Comparison of ENCODE assay signal across 9 mouse cellular contexts in the genomic region with DNA sequence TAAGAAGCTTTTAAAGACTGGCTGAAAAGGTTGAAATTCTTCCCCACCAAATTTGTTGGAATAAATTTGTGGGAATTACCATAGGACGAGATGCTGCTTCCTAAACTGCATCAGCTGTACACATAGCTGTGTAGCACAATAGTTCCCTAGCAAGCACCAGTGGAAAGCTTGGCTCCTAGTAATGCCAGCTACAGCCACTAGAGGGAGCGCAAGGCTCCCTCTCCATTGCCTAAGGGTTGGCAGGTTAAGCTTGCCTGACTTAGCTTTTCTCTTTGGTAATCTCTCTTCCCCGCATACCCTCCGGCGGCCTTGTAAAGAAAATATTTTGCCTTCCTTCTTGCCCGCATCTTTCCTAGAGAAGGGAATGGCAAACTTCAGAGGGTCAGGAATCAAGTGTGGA.
DNase-seq lines count a peak whose midpoint lies in the region; ATAC-seq and TF ChIP-seq lines count a peak whose summit lies in the region.
"Had no signal": no experiment of that assay in that cellular context is flagged by ENCODE, and none has a peak within 500 bp of the region (broad histone marks: within the 10 kb centered on the region; RNA-seq: fewer than 3 reads in every experiment).

No protein-coding gene starts in this region.

- no peak overlapping the region for H3K27ac ChIP-seq in kidney, adult 2 months (ENCODE audit: insufficient read depth, low read depth, low read length)
- no peak overlapping the region for H3K27ac ChIP-seq in limb, embryonic 11.5 days (replicated peaks; ENCODE audit: low read depth, low read length)
- H3K27ac ChIP-seq in midbrain, postnatal 0 days (ENCODE audit: low read depth, low read length): no peak overlapping the region
- H3K27ac ChIP-seq: embryonic facial prominence, embryonic 15.5 days had no signal

- H3K4me2 ChIP-seq in limb, embryonic 11.5 days (ENCODE audit: low read depth, severe bottlenecking): no peak overlapping the region
- H3K4me2 ChIP-seq in midbrain, postnatal 0 days (ENCODE audit: low read depth, low read length, poor library complexity, severe bottlenecking): no peak overlapping the region
- H3K4me2 ChIP-seq: embryonic facial prominence, embryonic 15.5 days had no signal

- DNase-seq in A20 (ENCODE audit: low read depth, low spot score): peak; percentile 70
- DNase-seq in adrenal gland, adult 8-10 months: peak; percentile 46
- DNase-seq in embryo, embryonic 10.5 days (ENCODE audit: low spot score): peak; percentile 90
- peak; percentile 56 for DNase-seq in gastrocnemius, postnatal 25 days
- DNase-seq in kidney, adult 2 months: peak; percentile 87
- peak; percentile 90 for DNase-seq in limb, embryonic 11.5 days (ENCODE audit: low spot score)
- DNase-seq in midbrain, postnatal 0 days (ENCODE audit: low spot score): peak; percentile 89
- DNase-seq in spleen, postnatal 14 days (ENCODE audit: low spot score in 2 of 2): peak; percentile 50 to 75

- peaks cover 18% of the 10 kb centered on the region; the same call in 1 of the 2 replicates for H3K4me1 ChIP-seq in kidney, adult 2 months (ENCODE audit: control insufficient read depth, insufficient read depth, low read length)
- peaks cover 7% of the 10 kb centered on the region; the same call in 1 of the 2 replicates for H3K4me1 ChIP-seq in limb, embryonic 11.5 days (ENCODE audit: control insufficient read depth, insufficient read depth, low read length)
- peaks cover 7% of the 10 kb centered on the region for H3K4me1 ChIP-seq in midbrain, postnatal 0 days (ENCODE audit: insufficient read depth, low read length)

- no peak for ATAC-seq in limb, embryonic 11.5 days (ENCODE audit: insufficient number of reproducible peaks, low FRiP score, low TSS enrichment, low read depth)
- peak; percentile 75 for ATAC-seq in midbrain, postnatal 0 days (ENCODE audit: low FRiP score)

- peak; percentile 99 for TF ChIP-seq CTCF in kidney, adult 2 months (conservative IDR thresholded peaks at IDR 0.05; ENCODE audit: insufficient read depth, insufficient read length, low read depth, low read length)
- TF ChIP-seq CTCF in midbrain, postnatal 0 days (IDR thresholded peaks at IDR 0.05): peak; percentile 96

- H3K4me3 ChIP-seq in kidney, adult 2 months (ENCODE audit: insufficient read depth, low read depth, low read length): no peak overlapping the region
- H3K4me3 ChIP-seq in limb, embryonic 11.5 days (ENCODE audit: low read depth, low read length): no peak overlapping the region
- no peak overlapping the region for H3K4me3 ChIP-seq in midbrain, postnatal 0 days (ENCODE audit: low read depth, low read length)
- H3K4me3 ChIP-seq: embryonic facial prominence, embryonic 15.5 days had no signal

- no peaks in the 10 kb centered on the region for H3K36me3 ChIP-seq in kidney, adult 2 months (ENCODE audit: control insufficient read depth, insufficient read depth, low read length)
- H3K36me3 ChIP-seq in limb, embryonic 11.5 days (ENCODE audit: control insufficient read depth, insufficient read depth, low read length): no peaks in the 10 kb centered on the region
- H3K36me3 ChIP-seq in midbrain, postnatal 0 days (ENCODE audit: insufficient read depth, low read length): peaks cover 15% of the 10 kb centered on the region; the same call in 1 of the 2 replicates
- H3K36me3 ChIP-seq: embryonic facial prominence, embryonic 15.5 days had no signal

- no peaks in the 10 kb centered on the region for H3K9me3 ChIP-seq in limb, embryonic 11.5 days (ENCODE audit: control insufficient read depth, low read length)
- no peaks in the 10 kb centered on the region for H3K9me3 ChIP-seq in midbrain, postnatal 0 days (ENCODE audit: low read length)
- H3K9me3 ChIP-seq: embryonic facial prominence, embryonic 15.5 days had no signal

- no peak overlapping the region for H3K9ac ChIP-seq in limb, embryonic 11.5 days (ENCODE audit: low read length)
- no peak overlapping the region for H3K9ac ChIP-seq in midbrain, postnatal 0 days (replicated peaks; ENCODE audit: low read length, poor library complexity, severe bottlenecking)
- H3K9ac ChIP-seq: embryonic facial prominence, embryonic 15.5 days had no signal

- H3K27me3 ChIP-seq in kidney, adult 2 months (replicated peaks; ENCODE audit: control insufficient read depth, insufficient read depth, low read length): no peaks in the 10 kb centered on the region
- no peaks in the 10 kb centered on the region for H3K27me3 ChIP-seq in limb, embryonic 11.5 days (ENCODE audit: control insufficient read depth, insufficient read depth, low read length)
- H3K27me3 ChIP-seq in midbrain, postnatal 0 days (ENCODE audit: insufficient read depth, low read length): no peaks in the 10 kb centered on the region
- H3K27me3 ChIP-seq: embryonic facial prominence, embryonic 15.5 days had no signal

- 8% methylated on average over 6 of the region's 6 CpGs for WGBS in kidney, adult 2 months
- WGBS in limb, embryonic 11.5 days: 28% methylated on average over 6 of the region's 6 CpGs
- WGBS in midbrain, postnatal 0 days: 14% methylated on average over 6 of the region's 6 CpGs

- TF ChIP-seq POLR2A in kidney, adult 2 months (IDR thresholded peaks at IDR 0.05; ENCODE audit: low read depth, low read length): no peak
